Comparison of ENCODE assay signal across 8 mouse cellular contexts in the genomic region with DNA sequence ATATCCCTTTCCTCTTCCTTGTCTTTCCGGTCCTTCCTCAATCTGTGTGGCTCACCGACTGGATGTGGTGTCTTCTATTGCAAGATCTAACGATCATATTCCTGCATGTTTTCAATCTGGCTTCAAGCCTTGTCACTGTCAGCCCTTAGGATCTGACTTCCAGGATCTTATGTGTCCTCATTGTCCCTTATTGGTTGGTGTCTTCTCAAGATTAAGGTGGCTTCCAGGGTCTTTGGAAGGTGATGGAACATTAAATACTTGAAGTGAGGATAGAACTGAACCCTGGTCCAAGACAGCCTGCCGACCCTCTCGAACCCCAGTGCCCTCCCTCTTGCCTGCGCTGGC. TPM values are rescaled to one million over a fixed set of nuclear protein-coding genes. Genes with fewer than 3 reads are reported as not detected.
A peak's percentile ranks its signal among the peaks of the same experiment; 100 is the strongest.
DNase-seq lines count a peak whose midpoint lies in the region; ATAC-seq and TF ChIP-seq lines count a peak whose summit lies in the region.

No protein-coding gene starts in this region.

- peak overlapping the region; percentile 61 for H3K4me2 ChIP-seq in heart, embryonic 14.5 days (ENCODE audit: low read length)
- H3K4me2 ChIP-seq in hindbrain, embryonic 14.5 days (replicated peaks) = peak overlapping the region; percentile 60
- H3K4me2 ChIP-seq in midbrain, embryonic 13.5 days (replicated peaks) = peak overlapping the region; percentile 71

- TF ChIP-seq POLR2A in bone marrow, adult 2 months (IDR thresholded peaks at IDR 0.05; ENCODE audit: borderline replicate concordance, control insufficient read depth, low read depth, low read length) = peak; percentile 29; the same call in 1 of the 2 replicates

- H3K4me1 ChIP-seq in heart, embryonic 14.5 days (ENCODE audit: control insufficient read depth in 2 of 2, insufficient read depth in 2 of 2, low read length in 2 of 2) = peaks cover 5 to 12% of the 10 kb centered on the region in 2 experiments
- H3K4me1 ChIP-seq in bone marrow, adult 2 months (ENCODE audit: control insufficient read depth, insufficient read depth, low read length) = peaks cover 3% of the 10 kb centered on the region; the same call in 1 of the 2 replicates
- H3K4me1 ChIP-seq in hindbrain, embryonic 14.5 days (replicated peaks; ENCODE audit: control insufficient read depth, insufficient read depth, low read length) = peaks cover 13% of the 10 kb centered on the region
- peaks cover 22% of the 10 kb centered on the region for H3K4me1 ChIP-seq in midbrain, embryonic 13.5 days (replicated peaks)

- WGBS in heart, embryonic 14.5 days = 51% methylated on average over 6 of the region's 6 CpGs
- WGBS in bone marrow, adult 2 months = 3% methylated on average over 6 of the region's 6 CpGs
- WGBS in hindbrain, embryonic 14.5 days = 48% methylated on average over 6 of the region's 6 CpGs
- WGBS in midbrain, embryonic 13.5 days = 56% methylated on average over 6 of the region's 6 CpGs

- peak overlapping the region in 1 of 2 experiments; percentile 31; a peak in 1 of 4 replicates for H3K27ac ChIP-seq in heart, embryonic 14.5 days (replicated peaks in 1 of 2; ENCODE audit: control insufficient read depth in 1 of 2, insufficient read depth in 1 of 2, low read depth in 2 of 2, low read length in 2 of 2)
- H3K27ac ChIP-seq in bone marrow, adult 2 months (ENCODE audit: control insufficient read depth, insufficient read depth, low read depth, low read length, poor library complexity) = peak overlapping the region; percentile 97
- peak overlapping the region; percentile 58 for H3K27ac ChIP-seq in hindbrain, embryonic 14.5 days
- peak overlapping the region; percentile 45 for H3K27ac ChIP-seq in midbrain, embryonic 13.5 days

- no peaks in the 10 kb centered on the region for H3K9me3 ChIP-seq in heart, embryonic 14.5 days (ENCODE audit: control insufficient read depth, low read length)
- no peaks in the 10 kb centered on the region for H3K9me3 ChIP-seq in hindbrain, embryonic 14.5 days (ENCODE audit: control insufficient read depth, low read length)
- H3K9me3 ChIP-seq in midbrain, embryonic 13.5 days = no peaks in the 10 kb centered on the region

- ATAC-seq in heart, embryonic 14.5 days (ENCODE audit: insufficient number of reproducible peaks, insufficient read depth, low FRiP score, low read depth) = no peak
- ATAC-seq in hindbrain, embryonic 14.5 days (ENCODE audit: low FRiP score) = peak; percentile 5; the same call in 1 of the 2 replicates
- ATAC-seq in midbrain, embryonic 13.5 days = peak; percentile 24
- ATAC-seq in megakaryocyte progenitor cell, adult 5-6 weeks (replicated peaks; ENCODE audit: poor library complexity) = no peak; the same call in 1 of the 2 replicates

- no peak for DNase-seq in heart, adult 18-20 months
- no peak for DNase-seq in hindbrain, embryonic 14.5 days (ENCODE audit: low spot score)
- DNase-seq in retina, postnatal 1 day = no peak
- DNase-seq in B cell, adult 2 months = no peak

- H3K27me3 ChIP-seq in heart, embryonic 14.5 days (ENCODE audit: control insufficient read depth, insufficient read depth, low read length) = no peaks in the 10 kb centered on the region
- no peaks in the 10 kb centered on the region for H3K27me3 ChIP-seq in hindbrain, embryonic 14.5 days (ENCODE audit: control insufficient read depth, insufficient read depth, low read length)
- peaks cover 10% of the 10 kb centered on the region; the same call in 1 of the 2 replicates for H3K27me3 ChIP-seq in midbrain, embryonic 13.5 days

- peak overlapping the region; percentile 18 to 66; a peak in 3 of 4 replicates for H3K4me3 ChIP-seq in heart, embryonic 14.5 days (ENCODE audit: control insufficient read depth in 1 of 2, insufficient read depth in 1 of 2, low read depth in 1 of 2, low read length in 2 of 2)
- H3K4me3 ChIP-seq in bone marrow, adult 2 months (replicated peaks; ENCODE audit: control insufficient read depth, low read depth, low read length) = peak overlapping the region; percentile 42
- peak overlapping the region; percentile 61; the same call in 1 of the 2 replicates for H3K4me3 ChIP-seq in hindbrain, embryonic 14.5 days (replicated peaks; ENCODE audit: low read length)
- peak overlapping the region; percentile 68 for H3K4me3 ChIP-seq in midbrain, embryonic 13.5 days (replicated peaks)

- no peaks in the 10 kb centered on the region for H3K36me3 ChIP-seq in heart, embryonic 14.5 days (ENCODE audit: control insufficient read depth, insufficient read depth, low read length)
- H3K36me3 ChIP-seq in hindbrain, embryonic 14.5 days (replicated peaks; ENCODE audit: control insufficient read depth, insufficient read depth) = no peaks in the 10 kb centered on the region
- H3K36me3 ChIP-seq in midbrain, embryonic 13.5 days = no peaks in the 10 kb centered on the region

- peak overlapping the region; percentile 41 for H3K9ac ChIP-seq in heart, embryonic 14.5 days (ENCODE audit: low read length)
- peak overlapping the region; percentile 22 for H3K9ac ChIP-seq in hindbrain, embryonic 14.5 days
- H3K9ac ChIP-seq in midbrain, embryonic 13.5 days (replicated peaks) = peak overlapping the region; percentile 43; the same call in 1 of the 2 replicates

- no peak for TF ChIP-seq CTCF in bone marrow, adult 2 months (IDR thresholded peaks at IDR 0.05; ENCODE audit: control insufficient read depth, insufficient read depth, low read length)

RNA-seq across cellular contexts. Expression of gene Cuedc2, which starts 0.4 kb away (rescaled TPM):
- 125 and 128 TPM in 2 replicates for polyA plus RNA-seq in heart, embryonic 14.5 days (2014; fragmentation: Nextera tagmentation; extraction: Ambion mirVana)
- 10 to 100 TPM; 91.4 to 92.1 TPM for total RNA-seq in heart, adult 18-20 months (2021)
- polyA plus RNA-seq in bone marrow, adult 2 months (2011; ENCODE audit: insufficient read depth, insufficient read length, low replicate concordance, missing spikeins) = 74.9 and 161 TPM in 2 replicates
- polyA plus RNA-seq in hindbrain, embryonic 14.5 days (2014; fragmentation: Nextera tagmentation; extraction: Ambion mirVana) = 318 and 321 TPM in 2 replicates
- 290 TPM in 2 replicates for polyA plus RNA-seq in midbrain, embryonic 13.5 days (2015; fragmentation: Nextera tagmentation; extraction: Ambion mirVana)
- 41.4 and 42.1 TPM in 2 replicates for total RNA-seq in megakaryocyte progenitor cell, adult 5-6 weeks (2015)
- 148 and 184 TPM in 2 replicates for total RNA-seq in megakaryocyte progenitor cell, adult 5-6 weeks (2017)

RNA-seq across cellular contexts. Expression of gene Mfsd13a, which starts 2.0 kb away (rescaled TPM):
- polyA plus RNA-seq in heart, embryonic 14.5 days (2014; fragmentation: Nextera tagmentation; extraction: Ambion mirVana) = 4.4 and 6.4 TPM in 2 replicates
- total RNA-seq in heart, adult 18-20 months (2021) = 1 to 10 TPM; 3.7 to 4.0 TPM
- 5.1 and 14.9 TPM in 2 replicates for polyA plus RNA-seq in bone marrow, adult 2 months (2011; ENCODE audit: insufficient read depth, insufficient read length, low replicate concordance, missing spikeins)
- polyA plus RNA-seq in hindbrain, embryonic 14.5 days (2014; fragmentation: Nextera tagmentation; extraction: Ambion mirVana) = 9.9 and 10.0 TPM in 2 replicates
- polyA plus RNA-seq in midbrain, embryonic 13.5 days (2015; fragmentation: Nextera tagmentation; extraction: Ambion mirVana) = 7.8 and 9.2 TPM in 2 replicates
- 65.8 and 66.4 TPM in 2 replicates for total RNA-seq in megakaryocyte progenitor cell, adult 5-6 weeks (2015)
- total RNA-seq in megakaryocyte progenitor cell, adult 5-6 weeks (2017) = 15.3 and 17.4 TPM in 2 replicates

RNA-seq across cellular contexts. Expression of gene Fbxl15, which starts 10.9 kb away (rescaled TPM):
- polyA plus RNA-seq in heart, embryonic 14.5 days (2014; fragmentation: Nextera tagmentation; extraction: Ambion mirVana) = 10.4 and 11.8 TPM in 2 replicates
- total RNA-seq in heart, adult 18-20 months (2021) = 1 to 10 TPM; 6.5 to 6.9 TPM
- polyA plus RNA-seq in bone marrow, adult 2 months (2011; ENCODE audit: insufficient read depth, insufficient read length, low replicate concordance, missing spikeins) = 1.2 and 3.0 TPM in 2 replicates
- polyA plus RNA-seq in hindbrain, embryonic 14.5 days (2014; fragmentation: Nextera tagmentation; extraction: Ambion mirVana) = 45.5 and 49.1 TPM in 2 replicates
- 40.8 and 44.2 TPM in 2 replicates for polyA plus RNA-seq in midbrain, embryonic 13.5 days (2015; fragmentation: Nextera tagmentation; extraction: Ambion mirVana)
- 0.72 and 1.4 TPM in 2 replicates for total RNA-seq in megakaryocyte progenitor cell, adult 5-6 weeks (2015)
- 0.71 and 2.7 TPM in 2 replicates for total RNA-seq in megakaryocyte progenitor cell, adult 5-6 weeks (2017)

RNA-seq across cellular contexts. Expression of gene 2310034G01Rik, which starts 11.2 kb away (rescaled TPM):
- 0.62 and 1.8 TPM in 2 replicates for polyA plus RNA-seq in heart, embryonic 14.5 days (2014; fragmentation: Nextera tagmentation; extraction: Ambion mirVana)
- total RNA-seq in heart, adult 18-20 months (2021) = under 1 TPM; 0.69 TPM
- polyA plus RNA-seq in bone marrow, adult 2 months (2011; ENCODE audit: insufficient read depth, insufficient read length, low replicate concordance, missing spikeins) = 1.1 TPM in 1 of 2 replicates, not detected in the other
- 2.5 and 2.8 TPM in 2 replicates for polyA plus RNA-seq in hindbrain, embryonic 14.5 days (2014; fragmentation: Nextera tagmentation; extraction: Ambion mirVana)
- 1.7 TPM in 2 replicates for polyA plus RNA-seq in midbrain, embryonic 13.5 days (2015; fragmentation: Nextera tagmentation; extraction: Ambion mirVana)
- 0.61 and 1.5 TPM in 2 replicates for total RNA-seq in megakaryocyte progenitor cell, adult 5-6 weeks (2015)
- 0.29 and 1.8 TPM in 2 replicates for total RNA-seq in megakaryocyte progenitor cell, adult 5-6 weeks (2017)

RNA-seq across cellular contexts. Expression of gene Psd, which starts 12.0 kb away (rescaled TPM):
- 6.0 and 7.4 TPM in 2 replicates for polyA plus RNA-seq in heart, embryonic 14.5 days (2014; fragmentation: Nextera tagmentation; extraction: Ambion mirVana)
- under 1 TPM; 0.51 to 0.60 TPM for total RNA-seq in heart, adult 18-20 months (2021)
- polyA plus RNA-seq in bone marrow, adult 2 months (2011; ENCODE audit: insufficient read depth, insufficient read length, low replicate concordance, missing spikeins) = 1.1 and 4.8 TPM in 2 replicates
- polyA plus RNA-seq in hindbrain, embryonic 14.5 days (2014; fragmentation: Nextera tagmentation; extraction: Ambion mirVana) = 131 and 152 TPM in 2 replicates
- 61.7 and 69.0 TPM in 2 replicates for polyA plus RNA-seq in midbrain, embryonic 13.5 days (2015; fragmentation: Nextera tagmentation; extraction: Ambion mirVana)
- total RNA-seq in megakaryocyte progenitor cell, adult 5-6 weeks (2015) = 0.30 TPM in 1 of 2 replicates, not detected in the other
- 0.12 and 0.84 TPM in 2 replicates for total RNA-seq in megakaryocyte progenitor cell, adult 5-6 weeks (2017)

Comparison
In these comparisons a context has a peak if more than half of its experiments do, and no peak if none do; other contexts are left out.
1. ATAC-seq: peak in hindbrain, embryonic 14.5 days (single experiment) and midbrain, embryonic 13.5 days (single experiment); none in heart, embryonic 14.5 days (single experiment) and megakaryocyte progenitor cell, adult 5-6 weeks (single experiment).
2. Peak in every context shown above with its lines, with median percentiles within 50 percentile points of each other: H3K4me2 ChIP-seq, H3K4me3 ChIP-seq and H3K9ac ChIP-seq.